Comparison of ENCODE assay signal across 19 mouse cellular contexts in the genomic region with DNA sequence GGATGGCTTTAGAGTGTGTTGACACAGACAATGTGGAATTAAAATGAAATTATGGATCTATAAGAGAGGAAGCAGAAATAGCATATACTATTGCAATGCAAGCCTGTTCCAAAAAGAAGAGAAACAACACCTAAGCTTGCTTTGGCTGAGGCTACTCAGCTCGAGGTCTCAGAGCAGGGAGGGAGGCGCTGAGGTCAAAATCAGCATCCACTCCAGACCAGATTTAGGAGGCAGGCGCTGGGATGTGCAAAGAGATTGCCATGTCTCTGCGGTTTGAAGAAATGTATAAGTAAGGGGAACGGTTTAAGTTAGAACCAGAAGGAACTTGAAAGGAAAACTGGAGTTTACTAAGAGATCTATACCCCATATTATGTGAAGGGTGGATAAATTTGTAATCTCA. TPM values are rescaled to one million over a fixed set of nuclear protein-coding genes. Genes with fewer than 3 reads are reported as not detected.
DNase-seq lines count a peak whose midpoint lies in the region; ATAC-seq and TF ChIP-seq lines count a peak whose summit lies in the region.
"Had no signal": no experiment of that assay in that cellular context is flagged by ENCODE, and none has a peak within 500 bp of the region (broad histone marks: within the 10 kb centered on the region; RNA-seq: fewer than 3 reads in every experiment).

No protein-coding gene starts in this region.

- peaks cover 5 to 9% of the 10 kb centered on the region in 2 experiments; a peak in 3 of 4 replicates for H3K4me1 ChIP-seq in heart, embryonic 14.5 days (ENCODE audit: control insufficient read depth in 2 of 2, insufficient read depth in 2 of 2, low read length in 2 of 2)
- no peaks in the 10 kb centered on the region for H3K4me1 ChIP-seq in liver, adult 2 months (ENCODE audit: control insufficient read depth, insufficient read depth, low read length)
- H3K4me1 ChIP-seq in liver, embryonic 11.5 days (replicated peaks; ENCODE audit: control insufficient read depth, insufficient read depth, low read length), result no peaks in the 10 kb centered on the region
- peaks cover 4% of the 10 kb centered on the region; the same call in 1 of the 2 replicates for H3K4me1 ChIP-seq in brown adipose tissue, adult 24 weeks (ENCODE audit: control insufficient read depth, insufficient read depth, insufficient read length, low read length)
- H3K4me1 ChIP-seq in heart, embryonic 16.5 days (ENCODE audit: control insufficient read depth, insufficient read depth, low read length), result no peaks in the 10 kb centered on the region; the same call in 1 of the 2 replicates
- H3K4me1 ChIP-seq in midbrain, postnatal 0 days (ENCODE audit: insufficient read depth, low read length), result no peaks in the 10 kb centered on the region
- H3K4me1 ChIP-seq: embryonic facial prominence, embryonic 13.5 days; intestine, embryonic 15.5 days; neural tube, embryonic 13.5 days had no signal

- TF ChIP-seq POLR2A in liver, adult 2 months (IDR thresholded peaks at IDR 0.05; ENCODE audit: extremely low read depth, insufficient read depth, low read length), result no peak

- peak overlapping the region; percentile 43; the same call in 1 of the 2 replicates for H3K9ac ChIP-seq in heart, embryonic 14.5 days (ENCODE audit: low read length)
- no peak overlapping the region; the same call in 1 of the 2 replicates for H3K9ac ChIP-seq in liver, adult 2 months (ENCODE audit: low read depth, low read length)
- H3K9ac ChIP-seq in liver, embryonic 11.5 days (ENCODE audit: low read depth, low read length), result no peak overlapping the region
- peak overlapping the region; percentile 59 for H3K9ac ChIP-seq in heart, embryonic 16.5 days (ENCODE audit: low read length)
- H3K9ac ChIP-seq in midbrain, postnatal 0 days (replicated peaks; ENCODE audit: low read length, poor library complexity, severe bottlenecking), result no peak overlapping the region
- H3K9ac ChIP-seq: embryonic facial prominence, embryonic 13.5 days; intestine, embryonic 15.5 days; neural tube, embryonic 13.5 days had no signal

- no peak for DNase-seq in heart, adult 18-20 months
- DNase-seq in liver, adult 2 months (ENCODE audit: extremely low read depth, low read depth, low spot score), result no peak
- DNase-seq in liver, embryonic 11.5 days (ENCODE audit: low spot score), result no peak
- DNase-seq in midbrain, postnatal 0 days (ENCODE audit: low spot score), result no peak
- DNase-seq in layer of hippocampus, adult 8-10 months (ENCODE audit: low spot score in 2 of 2), result no peak
- DNase-seq: cerebellum, postnatal 25 days; layer of hippocampus, adult 9-11 months; lung, postnatal 10 days; thymus, postnatal 4 days had no signal

- peak overlapping the region; percentile 43 for H3K4me2 ChIP-seq in heart, embryonic 14.5 days (ENCODE audit: low read length)
- no peak overlapping the region for H3K4me2 ChIP-seq in liver, embryonic 11.5 days
- H3K4me2 ChIP-seq in heart, embryonic 16.5 days (ENCODE audit: low read depth, low read length), result peak overlapping the region; percentile 6; the same call in 1 of the 2 replicates
- H3K4me2 ChIP-seq in midbrain, postnatal 0 days (ENCODE audit: low read depth, low read length, poor library complexity, severe bottlenecking), result no peak overlapping the region
- H3K4me2 ChIP-seq: intestine, embryonic 15.5 days; neural tube, embryonic 13.5 days had no signal

- H3K4me3 ChIP-seq in heart, embryonic 14.5 days (ENCODE audit: control insufficient read depth in 1 of 2, insufficient read depth in 1 of 2, low read depth in 1 of 2, low read length in 2 of 2), result peak overlapping the region; percentile 24 to 32
- peak overlapping the region; percentile 40 for H3K4me3 ChIP-seq in liver, adult 2 months (ENCODE audit: insufficient read depth, low read depth, low read length)
- no peak overlapping the region for H3K4me3 ChIP-seq in liver, embryonic 11.5 days (ENCODE audit: low read depth, low read length)
- peak overlapping the region; percentile 71 for H3K4me3 ChIP-seq in brown adipose tissue, adult 24 weeks (ENCODE audit: insufficient read depth, low read depth, low read length)
- peak overlapping the region; percentile 24 for H3K4me3 ChIP-seq in heart, embryonic 16.5 days (ENCODE audit: low read length)
- no peak overlapping the region for H3K4me3 ChIP-seq in midbrain, postnatal 0 days (ENCODE audit: low read depth, low read length)
- H3K4me3 ChIP-seq: embryonic facial prominence, embryonic 13.5 days; intestine, embryonic 15.5 days; neural tube, embryonic 13.5 days had no signal

- H3K27me3 ChIP-seq in heart, embryonic 14.5 days (ENCODE audit: control insufficient read depth, insufficient read depth, low read length), result no peaks in the 10 kb centered on the region
- no peaks in the 10 kb centered on the region for H3K27me3 ChIP-seq in liver, adult 2 months (ENCODE audit: control insufficient read depth, insufficient read depth, low read length)
- no peaks in the 10 kb centered on the region for H3K27me3 ChIP-seq in liver, embryonic 11.5 days (replicated peaks; ENCODE audit: control insufficient read depth, insufficient read depth, low read length)
- no peaks in the 10 kb centered on the region for H3K27me3 ChIP-seq in heart, embryonic 16.5 days (ENCODE audit: control insufficient read depth, insufficient read depth, low read length)
- no peaks in the 10 kb centered on the region for H3K27me3 ChIP-seq in midbrain, postnatal 0 days (ENCODE audit: insufficient read depth, low read length)
- H3K27me3 ChIP-seq: embryonic facial prominence, embryonic 13.5 days; intestine, embryonic 15.5 days; neural tube, embryonic 13.5 days had no signal

- no peaks in the 10 kb centered on the region for H3K79me2 ChIP-seq in liver, adult 2 months (ENCODE audit: control insufficient read depth, insufficient read depth, low read length)

- no peak overlapping the region for H3K27ac ChIP-seq in heart, embryonic 14.5 days (replicated peaks in 1 of 2; ENCODE audit: control insufficient read depth in 1 of 2, insufficient read depth in 1 of 2, low read depth in 2 of 2, low read length in 2 of 2)
- peak overlapping the region; percentile 8; the same call in 1 of the 2 replicates for H3K27ac ChIP-seq in liver, adult 2 months (replicated peaks; ENCODE audit: insufficient read depth, low read depth, low read length)
- no peak overlapping the region for H3K27ac ChIP-seq in liver, embryonic 11.5 days (ENCODE audit: low read depth, low read length)
- peak overlapping the region; percentile 88 for H3K27ac ChIP-seq in brown adipose tissue, adult 24 weeks (replicated peaks; ENCODE audit: low read depth, low read length)
- no peak overlapping the region for H3K27ac ChIP-seq in heart, embryonic 16.5 days (ENCODE audit: low read length)
- no peak overlapping the region for H3K27ac ChIP-seq in midbrain, postnatal 0 days (ENCODE audit: low read depth, low read length)
- H3K27ac ChIP-seq: embryonic facial prominence, embryonic 13.5 days; intestine, embryonic 15.5 days; neural tube, embryonic 13.5 days had no signal

- H3K9me3 ChIP-seq in heart, embryonic 14.5 days (ENCODE audit: control insufficient read depth, low read length), result no peaks in the 10 kb centered on the region
- H3K9me3 ChIP-seq in liver, embryonic 11.5 days (ENCODE audit: control insufficient read depth, low read length), result no peaks in the 10 kb centered on the region
- no peaks in the 10 kb centered on the region for H3K9me3 ChIP-seq in heart, embryonic 16.5 days (replicated peaks; ENCODE audit: control insufficient read depth, low read length)
- no peaks in the 10 kb centered on the region for H3K9me3 ChIP-seq in midbrain, postnatal 0 days (ENCODE audit: low read length)
- H3K9me3 ChIP-seq: embryonic facial prominence, embryonic 13.5 days; intestine, embryonic 15.5 days; neural tube, embryonic 13.5 days had no signal

- no peak for ATAC-seq in heart, embryonic 14.5 days (ENCODE audit: insufficient number of reproducible peaks, insufficient read depth, low FRiP score, low read depth)
- ATAC-seq in liver, embryonic 11.5 days (replicated peaks; ENCODE audit: low FRiP score), result no peak
- no peak for ATAC-seq in heart, embryonic 16.5 days (replicated peaks; ENCODE audit: extremely low read depth, insufficient read depth, low FRiP score)
- no peak for ATAC-seq in midbrain, postnatal 0 days (ENCODE audit: low FRiP score)
- ATAC-seq: activated CD4-positive, CD25-positive, alpha-beta regulatory T cell, adult 4 months; intestine, embryonic 15.5 days; midbrain, embryonic 16.5 days had no signal

- 47% methylated on average over 5 of the region's 5 CpGs for WGBS in heart, embryonic 14.5 days
- WGBS in liver, adult 2 months, result 59% methylated on average over 5 of the region's 5 CpGs
- 40% methylated on average over 5 of the region's 5 CpGs for WGBS in liver, embryonic 11.5 days
- WGBS in heart, embryonic 16.5 days, result 45% methylated on average over 5 of the region's 5 CpGs
- WGBS in midbrain, postnatal 0 days, result 75% methylated on average over 5 of the region's 5 CpGs

- no peak for TF ChIP-seq CTCF in liver, adult 2 months (IDR thresholded peaks at IDR 0.05; ENCODE audit: low read depth, low read length)
- no peak for TF ChIP-seq CTCF in midbrain, postnatal 0 days (IDR thresholded peaks at IDR 0.05)

- no peaks in the 10 kb centered on the region for H3K36me3 ChIP-seq in heart, embryonic 14.5 days (ENCODE audit: control insufficient read depth, insufficient read depth, low read length)
- no peaks in the 10 kb centered on the region for H3K36me3 ChIP-seq in liver, adult 2 months (ENCODE audit: control insufficient read depth, insufficient read depth, low read length)
- no peaks in the 10 kb centered on the region for H3K36me3 ChIP-seq in liver, embryonic 11.5 days (ENCODE audit: control insufficient read depth, insufficient read depth, low read length)
- H3K36me3 ChIP-seq in heart, embryonic 16.5 days (ENCODE audit: control insufficient read depth, insufficient read depth), result no peaks in the 10 kb centered on the region
- H3K36me3 ChIP-seq in midbrain, postnatal 0 days (ENCODE audit: insufficient read depth, low read length), result no peaks in the 10 kb centered on the region
- H3K36me3 ChIP-seq: embryonic facial prominence, embryonic 13.5 days; intestine, embryonic 15.5 days; neural tube, embryonic 13.5 days had no signal

RNA-seq across cellular contexts. Expression of gene Myct1, which starts 0.9 kb away (rescaled TPM):
- polyA plus RNA-seq in heart, embryonic 14.5 days (2014; fragmentation: Nextera tagmentation; extraction: Ambion mirVana), result 7.1 and 7.7 TPM in 2 replicates
- total RNA-seq in heart, adult 18-20 months (2021), result 1 to 10 TPM; 7.5 to 9.0 TPM
- 2.5 and 2.8 TPM in 2 replicates for total RNA-seq in liver, adult 2 months (2014; rRNA removed)
- 0.51 and 1.1 TPM in 2 replicates for polyA plus RNA-seq in liver, adult 2 months (2012; rRNA removed)
- 4.4 and 4.9 TPM in 2 replicates for polyA plus RNA-seq in liver, embryonic 11.5 days (2014; fragmentation: Nextera tagmentation; extraction: Ambion mirVana)
- 6.2 and 9.2 TPM in 2 replicates for polyA plus RNA-seq in brown adipose tissue, adult 24 weeks (2012; ENCODE audit: insufficient read depth, insufficient read length, missing spikeins)
- 6.7 and 7.3 TPM in 2 replicates for polyA plus RNA-seq in heart, embryonic 16.5 days (2015; fragmentation: Nextera tagmentation; extraction: Ambion mirVana)
- 0.28 and 0.38 TPM in 2 replicates for total RNA-seq in midbrain, postnatal 0 days (2014; rRNA removed)
- polyA plus RNA-seq in midbrain, postnatal 0 days (2015; fragmentation: Nextera tagmentation; extraction: Ambion mirVana), result 0.61 and 0.79 TPM in 2 replicates
- total RNA-seq in layer of hippocampus, adult 8-10 months (2022), result under 1 TPM; 0.18 to 0.39 (median 0.28) TPM
- polyA plus RNA-seq: activated CD4-positive, CD25-positive, alpha-beta regulatory T cell, adult 4 months had no signal

RNA-seq across cellular contexts. Expression of gene Syne1, which starts 43.2 kb away (rescaled TPM):
- 27.0 and 27.1 TPM in 2 replicates for polyA plus RNA-seq in heart, embryonic 14.5 days (2014; fragmentation: Nextera tagmentation; extraction: Ambion mirVana)
- 10 to 100 TPM; 61.8 to 62.6 TPM for total RNA-seq in heart, adult 18-20 months (2021)
- 26.4 and 33.6 TPM in 2 replicates for total RNA-seq in liver, adult 2 months (2014; rRNA removed)
- polyA plus RNA-seq in liver, adult 2 months (2012; rRNA removed), result 7.5 and 9.6 TPM in 2 replicates
- 5.0 and 5.7 TPM in 2 replicates for polyA plus RNA-seq in liver, embryonic 11.5 days (2014; fragmentation: Nextera tagmentation; extraction: Ambion mirVana)
- 7.6 and 8.1 TPM in 2 replicates for polyA plus RNA-seq in brown adipose tissue, adult 24 weeks (2012; ENCODE audit: insufficient read depth, insufficient read length, missing spikeins)
- polyA plus RNA-seq in heart, embryonic 16.5 days (2015; fragmentation: Nextera tagmentation; extraction: Ambion mirVana), result 25.7 and 26.6 TPM in 2 replicates
- 99.3 and 107 TPM in 2 replicates for total RNA-seq in midbrain, postnatal 0 days (2014; rRNA removed)
- 15.1 and 18.6 TPM in 2 replicates for polyA plus RNA-seq in midbrain, postnatal 0 days (2015; fragmentation: Nextera tagmentation; extraction: Ambion mirVana)
- 100 to 1,000 TPM; 272 to 326 (median 297) TPM for total RNA-seq in layer of hippocampus, adult 8-10 months (2022)

RNA-seq across cellular contexts. Expression of gene Vip, which starts 44.6 kb away (rescaled TPM):
- not detected in 2 replicates for polyA plus RNA-seq in heart, embryonic 14.5 days (2014; fragmentation: Nextera tagmentation; extraction: Ambion mirVana)
- total RNA-seq in heart, adult 18-20 months (2021), result not detected
- total RNA-seq in liver, adult 2 months (2014; rRNA removed), result 0.07 TPM in 1 of 2 replicates, not detected in the other
- not detected in 2 replicates for polyA plus RNA-seq in liver, adult 2 months (2012; rRNA removed)
- polyA plus RNA-seq in liver, embryonic 11.5 days (2014; fragmentation: Nextera tagmentation; extraction: Ambion mirVana), result not detected in 2 replicates
- polyA plus RNA-seq in brown adipose tissue, adult 24 weeks (2012; ENCODE audit: insufficient read depth, insufficient read length, missing spikeins), result not detected in 2 replicates
- polyA plus RNA-seq in heart, embryonic 16.5 days (2015; fragmentation: Nextera tagmentation; extraction: Ambion mirVana), result 0.18 TPM in 1 of 2 replicates, not detected in the other
- 1.4 TPM in 1 of 2 replicates, not detected in the other for total RNA-seq in midbrain, postnatal 0 days (2014; rRNA removed)
- 0.88 and 1.9 TPM in 2 replicates for polyA plus RNA-seq in midbrain, postnatal 0 days (2015; fragmentation: Nextera tagmentation; extraction: Ambion mirVana)
- total RNA-seq in layer of hippocampus, adult 8-10 months (2022), result 10 to 100 TPM; 14.6 to 17.7 (median 16.1) TPM
- polyA plus RNA-seq: activated CD4-positive, CD25-positive, alpha-beta regulatory T cell, adult 4 months; embryonic facial prominence, embryonic 13.5 days; forebrain, embryonic 11.5 days; testis, adult 2 months had no signal

Comparison
In these comparisons a context has a peak if more than half of its experiments do, and no peak if none do; other contexts are left out.
1. H3K27ac ChIP-seq: peak in liver, adult 2 months (single experiment) and brown adipose tissue, adult 24 weeks (single experiment); none in heart, embryonic 14.5 days (0 of 2), liver, embryonic 11.5 days (single experiment), heart, embryonic 16.5 days (single experiment) and midbrain, postnatal 0 days (single experiment).
2. H3K4me3 ChIP-seq: peak in heart, embryonic 14.5 days (2 of 2), liver, adult 2 months (single experiment), brown adipose tissue, adult 24 weeks (single experiment) and heart, embryonic 16.5 days (single experiment); none in liver, embryonic 11.5 days (single experiment) and midbrain, postnatal 0 days (single experiment).
3. H3K4me2 ChIP-seq: peak in heart, embryonic 14.5 days (single experiment) and heart, embryonic 16.5 days (single experiment); none in liver, embryonic 11.5 days (single experiment) and midbrain, postnatal 0 days (single experiment).
4. H3K9ac ChIP-seq: peak in heart, embryonic 14.5 days (single experiment) and heart, embryonic 16.5 days (single experiment); none in liver, adult 2 months (single experiment), liver, embryonic 11.5 days (single experiment) and midbrain, postnatal 0 days (single experiment).